Mouse (Mus musculus) bone marrow, adult 2 months (tissue): Measurements from ENCODE around the gene Srxn1.

Experiments
- CTCF ChIP-seq: fragments of 200-500 bp; IDR thresholded peaks from 2 replicates; pipeline ENCODE4 v1.5.1; 2011; ENCODE audit warnings: low read length, control low read depth; ENCODE audit not compliant: control insufficient read depth, insufficient read depth
- POLR2A ChIP-seq: fragments of 200-500 bp; IDR thresholded peaks from 2 replicates; pipeline ENCODE4 v1.6.1; 2011; ENCODE audit warnings: low read depth, mild to moderate bottlenecking, control low read depth, low read length, borderline replicate concordance; ENCODE audit not compliant: control insufficient read depth

DNA sequence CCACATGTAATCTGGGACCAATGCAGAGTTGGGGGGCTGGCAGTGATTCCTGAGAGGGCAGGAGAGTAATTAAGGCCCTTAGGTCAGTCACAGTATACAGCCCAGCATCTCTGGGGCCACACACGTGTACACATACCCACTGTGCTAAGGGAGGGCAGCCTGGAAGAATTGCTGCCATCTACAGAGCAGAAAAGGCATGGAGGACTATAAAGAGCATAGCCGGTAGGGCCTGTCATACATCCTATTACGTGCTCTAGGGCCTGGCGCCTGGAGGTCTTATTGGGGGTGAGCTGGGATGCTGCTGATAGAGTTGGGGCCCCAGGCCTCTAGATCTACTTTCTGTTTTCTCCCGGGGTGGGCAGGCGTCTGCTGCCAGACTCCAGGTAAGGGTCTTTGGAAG, 18.9 kb upstream of the Srxn1 start:
- TF ChIP-seq CTCF (no peak), POLR2A (no peak)
